Mouse (Mus musculus) hematopoietic multipotent progenitor cell, adult 10-12 weeks (in vitro differentiated cells): ENCODE measurements around the gene 4930480E11Rik. TPM values are rescaled to one million over a fixed set of nuclear protein-coding genes. Genes with fewer than 3 reads are reported as not detected.

ENCODE experiments used
- polyA plus RNA-seq: library from polyadenylated mRNA; stranded (reverse); fragments of >175 nt; gene quantifications from 2 replicates; pipeline ENCODE4 v1.2.3, GENCODE M21; 2012; ENCODE audit warnings: low replicate concordance

Gene 4930480E11Rik
- polyA plus RNA-seq, result not detected in 2 replicates

GRCm38 (mm10) chrX:78369343-78369742 lies at the start of gene 4930480E11Rik:
4930480E11Rik (plus strand) TSS chrX:78369643.

Other genes starting within 250 kb of the 4930480E11Rik start
- not detected in 2 replicates for gene Gm5938, start 244.2 kb upstream of the 4930480E11Rik start, polyA plus RNA-seq
- gene Obp1b, start 182.9 kb upstream of the 4930480E11Rik start, polyA plus RNA-seq, result not detected in 2 replicates
- not detected in 2 replicates for gene Gm14743, start 123.7 kb upstream of the 4930480E11Rik start, polyA plus RNA-seq
- gene Prrg1, start 214.3 kb downstream of the 4930480E11Rik start, polyA plus RNA-seq, result 0.45 TPM in 1 of 2 replicates, not detected in the other